ENCODE assay signal across 24 mouse cellular contexts in genomic region chr13:45672628-45673027, GRCm38 (mm10).
DNase-seq lines count a peak whose midpoint lies in the region; ATAC-seq and TF ChIP-seq lines count a peak whose summit lies in the region.
"Had no signal": no experiment of that assay in that cellular context is flagged by ENCODE, and none has a peak within 500 bp of the region (broad histone marks: within the 10 kb centered on the region; RNA-seq: fewer than 3 reads in every experiment).

No protein-coding gene starts in this region.

- H3K27me3 ChIP-seq in forebrain, embryonic 14.5 days (replicated peaks; ENCODE audit: control insufficient read depth, insufficient read depth, low read length), result no peaks in the 10 kb centered on the region
- no peaks in the 10 kb centered on the region for H3K27me3 ChIP-seq in forebrain, postnatal 0 days (ENCODE audit: insufficient read depth, low read length)
- H3K27me3 ChIP-seq: forebrain, embryonic 15.5 days; heart, embryonic 13.5 days; hindbrain, embryonic 13.5 days; intestine, embryonic 15.5 days had no signal

- intact Hi-C loops in heart, postnatal 36 days (cut with DNase I), result no loop called here

- no peaks in the 10 kb centered on the region for H3K36me3 ChIP-seq in forebrain, embryonic 14.5 days (ENCODE audit: control insufficient read depth, insufficient read depth, low read length)
- H3K36me3 ChIP-seq in forebrain, postnatal 0 days (ENCODE audit: insufficient read depth), result no peaks in the 10 kb centered on the region
- H3K36me3 ChIP-seq: forebrain, embryonic 15.5 days; heart, embryonic 10.5 days; heart, embryonic 13.5 days; hindbrain, embryonic 13.5 days; intestine, embryonic 15.5 days had no signal

- ATAC-seq in forebrain, embryonic 14.5 days, result no peak
- ATAC-seq in forebrain, postnatal 0 days, result no peak
- peak; percentile 46; the same call in 1 of the 2 replicates for ATAC-seq in megakaryocyte progenitor cell, adult 5-6 weeks (replicated peaks; ENCODE audit: poor library complexity)
- ATAC-seq in erythroblast, adult 5-6 weeks (replicated peaks; ENCODE audit: low FRiP score, poor library complexity, severe bottlenecking), result no peak
- ATAC-seq: activated CD4-positive, CD25-positive, alpha-beta regulatory T cell, adult 4 months; forebrain, embryonic 15.5 days; hindbrain, embryonic 16.5 days; intestine, embryonic 15.5 days had no signal

- H3K9ac ChIP-seq in forebrain, embryonic 14.5 days (ENCODE audit: low read length), result no peak overlapping the region
- no peak overlapping the region for H3K9ac ChIP-seq in forebrain, postnatal 0 days
- H3K9ac ChIP-seq: forebrain, embryonic 15.5 days; heart, embryonic 13.5 days; hindbrain, embryonic 13.5 days; intestine, embryonic 15.5 days had no signal

- H3K4me2 ChIP-seq in forebrain, embryonic 14.5 days (ENCODE audit: low read length), result no peak overlapping the region
- no peak overlapping the region for H3K4me2 ChIP-seq in forebrain, postnatal 0 days (ENCODE audit: low read depth)
- H3K4me2 ChIP-seq: forebrain, embryonic 15.5 days; heart, embryonic 13.5 days; hindbrain, embryonic 13.5 days; intestine, embryonic 15.5 days had no signal

- no peaks in the 10 kb centered on the region for H3K4me1 ChIP-seq in forebrain, embryonic 14.5 days (ENCODE audit: control insufficient read depth, insufficient read depth, low read length)
- no peaks in the 10 kb centered on the region for H3K4me1 ChIP-seq in forebrain, postnatal 0 days (ENCODE audit: insufficient read depth)
- H3K4me1 ChIP-seq: forebrain, embryonic 15.5 days; hindbrain, embryonic 13.5 days; intestine, embryonic 15.5 days had no signal

- 52% methylated on average over 2 of the region's 2 CpGs for WGBS in forebrain, embryonic 14.5 days
- WGBS in forebrain, postnatal 0 days, result 33% methylated on average over 2 of the region's 2 CpGs

- no peak for TF ChIP-seq CTCF in forebrain, postnatal 0 days (IDR thresholded peaks at IDR 0.05; ENCODE audit: low read depth)

- peak; percentile 30 for DNase-seq in forebrain, embryonic 14.5 days (ENCODE audit: low spot score)
- DNase-seq in forebrain, postnatal 0 days, result no peak
- DNase-seq in heart, adult 18-20 months, result peak; percentile 27 to 35
- DNase-seq in heart, postnatal 36 days, result no peak
- DNase-seq in NIH3T3 (ENCODE audit: low read depth), result peak; percentile 39
- DNase-seq in urinary bladder, postnatal 10 days (ENCODE audit: low spot score), result no peak
- DNase-seq: adrenal gland, postnatal 10 days; adrenal gland, postnatal 36 days; cerebellum, adult 11 months; cerebellum, postnatal 36 days; gastrocnemius, postnatal 14 days; kidney, adult 11 months; kidney, adult 8-10 months had no signal

- no peak overlapping the region for H3K4me3 ChIP-seq in forebrain, embryonic 14.5 days (ENCODE audit: low read depth, low read length)
- no peak overlapping the region for H3K4me3 ChIP-seq in forebrain, postnatal 0 days (ENCODE audit: low read depth, low read length)
- H3K4me3 ChIP-seq: forebrain, embryonic 15.5 days; heart, adult 2 months; heart, embryonic 10.5 days; heart, embryonic 13.5 days; hindbrain, embryonic 13.5 days; intestine, embryonic 15.5 days had no signal

- H3K9me3 ChIP-seq in forebrain, embryonic 14.5 days (replicated peaks; ENCODE audit: control insufficient read depth, low read length), result no peaks in the 10 kb centered on the region
- H3K9me3 ChIP-seq in forebrain, postnatal 0 days (ENCODE audit: low read length), result no peaks in the 10 kb centered on the region
- H3K9me3 ChIP-seq: forebrain, embryonic 15.5 days; G1E; heart, embryonic 10.5 days; heart, embryonic 13.5 days; hindbrain, embryonic 13.5 days; intestine, embryonic 15.5 days had no signal

- H3K27ac ChIP-seq in forebrain, embryonic 14.5 days (ENCODE audit: low read depth, low read length), result no peak overlapping the region
- no peak overlapping the region for H3K27ac ChIP-seq in forebrain, postnatal 0 days (ENCODE audit: low read depth, low read length)
- H3K27ac ChIP-seq: forebrain, embryonic 15.5 days; heart, adult 2 months; heart, embryonic 10.5 days; heart, embryonic 13.5 days; hindbrain, embryonic 13.5 days; intestine, embryonic 15.5 days had no signal

Comparison
In these comparisons a context has a peak if more than half of its experiments do, and no peak if none do; other contexts are left out.
1. DNase-seq: peak in forebrain, embryonic 14.5 days (single experiment), heart, adult 18-20 months (2 of 2) and NIH3T3 (single experiment); none in forebrain, postnatal 0 days (single experiment), heart, postnatal 36 days (0 of 2) and urinary bladder, postnatal 10 days (single experiment).